Mouse (Mus musculus): ENCODE data around the gene Ccdc127. TPM values are rescaled to one million over a fixed set of nuclear protein-coding genes. Genes with fewer than 3 reads are reported as not detected.
A peak's percentile ranks its signal among the peaks of the same experiment; 100 is the strongest.

Ccdc127 gene
- polyA plus RNA-seq, 1 experiment: 27.2 TPM

- no peak overlapping the region for H3K4me3 ChIP-seq (ENCODE audit: insufficient read depth, poor library complexity, severe bottlenecking)
- TF ChIP-seq CEBPB (IDR thresholded peaks at IDR 0.05; ENCODE audit: low read depth) (no peak), CTCF (IDR thresholded peaks at IDR 0.05; ENCODE audit: control insufficient read depth, insufficient read depth, insufficient read length) (no peak), MYOG (IDR thresholded peaks at IDR 0.05; ENCODE audit: control insufficient read depth, extremely low read depth, insufficient read length) (no peak), USF1 (IDR thresholded peaks at IDR 0.05; ENCODE audit: low read depth) (no peak), MYOD1 (IDR thresholded peaks at IDR 0.05; ENCODE audit: control insufficient read depth, insufficient read length, low read depth) (no peak), MAX (IDR thresholded peaks at IDR 0.05) (no peak), FOSL1 (IDR thresholded peaks at IDR 0.05; ENCODE audit: insufficient read depth, low read length, poor library complexity, severe bottlenecking) (no peak)
- peaks cover 67% of the 10 kb centered on the region for H3K36me3 ChIP-seq (ENCODE audit: control insufficient read depth, insufficient read depth)
These were observed 9.1 kb upstream of the Ccdc127 start for GRCm38 (mm10) chr13:74341036-74341435.

DNA sequence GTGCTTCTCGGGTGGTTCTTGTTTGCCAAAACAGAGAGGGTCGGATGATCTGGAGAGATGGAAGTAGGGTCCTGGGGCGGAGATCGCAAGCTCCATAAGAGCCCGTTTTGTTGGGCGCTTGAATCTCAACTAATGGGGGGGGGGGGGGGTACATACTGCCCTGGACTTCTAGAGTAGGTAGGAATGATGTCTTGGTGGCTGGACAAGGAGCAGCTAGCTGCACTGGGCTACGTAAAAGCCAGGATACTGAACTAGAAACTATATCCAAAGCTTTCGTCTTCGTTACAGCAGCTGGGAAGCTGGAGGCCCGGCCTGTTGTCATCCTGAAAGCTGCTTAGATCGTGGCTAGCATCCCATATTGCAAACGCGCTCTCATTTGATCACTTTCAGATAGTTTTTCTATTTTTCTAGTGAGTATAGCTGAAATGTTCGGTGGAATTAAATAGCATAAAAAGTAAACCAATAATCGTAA lies 362 bp downstream of the Ccdc127 start:
- H3K4me3 ChIP-seq (ENCODE audit: insufficient read depth, poor library complexity, severe bottlenecking): peak overlapping the region; percentile 53
- H3K36me3 ChIP-seq (ENCODE audit: control insufficient read depth, insufficient read depth): peaks cover 23% of the 10 kb centered on the region
- peaks cover 98% of the 10 kb centered on the region for H3K79me2 ChIP-seq (ENCODE audit: control insufficient read depth, insufficient read depth)
- TF ChIP-seq USF1 (IDR thresholded peaks at IDR 0.05; ENCODE audit: low read depth) (no peak), MYOG (IDR thresholded peaks at IDR 0.05; ENCODE audit: control insufficient read depth, extremely low read depth, insufficient read length) (no peak), CEBPB (IDR thresholded peaks at IDR 0.05; ENCODE audit: low read depth) (no peak), FOSL1 (IDR thresholded peaks at IDR 0.05; ENCODE audit: insufficient read depth, low read length, poor library complexity, severe bottlenecking) (no peak), CTCF (IDR thresholded peaks at IDR 0.05; ENCODE audit: control insufficient read depth, insufficient read depth, insufficient read length) (no peak), MYOD1 (IDR thresholded peaks at IDR 0.05; ENCODE audit: control insufficient read depth, insufficient read length, low read depth) (no peak), MAX (IDR thresholded peaks at IDR 0.05) (no peak)
- H3K79me3 ChIP-seq (ENCODE audit: low read depth): peaks cover 83% of the 10 kb centered on the region
- peak overlapping the region; percentile 63 for H3ac ChIP-seq (ENCODE audit: control insufficient read depth, insufficient read length, low read depth)
- no peaks in the 10 kb centered on the region for H3K27me3 ChIP-seq (ENCODE audit: control insufficient read depth, insufficient read depth, insufficient read length)

More at GRCm38 (mm10) chr13:74341036-74341435, 9.1 kb upstream of the Ccdc127 start:
- no peaks in the 10 kb centered on the region for H3K27me3 ChIP-seq (ENCODE audit: control insufficient read depth, insufficient read depth, insufficient read length)
- H3K79me2 ChIP-seq (ENCODE audit: control insufficient read depth, insufficient read depth): peaks cover 16% of the 10 kb centered on the region
- no peak overlapping the region for H3ac ChIP-seq (ENCODE audit: control insufficient read depth, insufficient read length, low read depth)
- H3K79me3 ChIP-seq (ENCODE audit: low read depth): peaks cover 9% of the 10 kb centered on the region

DNA sequence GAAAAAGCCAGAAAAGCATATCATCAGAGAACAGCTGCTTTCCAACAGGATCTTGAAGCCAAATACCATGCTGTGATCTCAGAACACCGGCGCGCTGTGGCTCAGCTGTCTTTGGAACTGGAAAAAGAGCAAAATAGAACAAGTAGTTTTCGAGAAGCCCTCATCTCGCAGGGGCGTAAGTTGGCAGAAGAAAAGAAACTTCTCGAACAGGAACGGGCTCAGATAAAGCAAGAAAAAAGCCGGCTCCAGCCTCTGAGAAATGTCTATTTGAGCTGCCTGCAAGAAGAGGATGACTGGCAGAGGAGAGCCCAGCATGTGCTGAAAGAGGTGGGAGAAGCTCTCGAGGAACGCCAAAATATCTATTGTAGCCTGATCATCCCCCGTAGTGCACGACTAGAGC lies 6.4 kb downstream of the Ccdc127 start:
- H3K79me3 ChIP-seq (ENCODE audit: low read depth): peaks cover 46% of the 10 kb centered on the region
- H3K36me3 ChIP-seq (ENCODE audit: control insufficient read depth, insufficient read depth): peaks cover 70% of the 10 kb centered on the region
- TF ChIP-seq USF1 (IDR thresholded peaks at IDR 0.05; ENCODE audit: low read depth) (no peak), CTCF (IDR thresholded peaks at IDR 0.05; ENCODE audit: control insufficient read depth, insufficient read depth, insufficient read length) (no peak), MYOD1 (IDR thresholded peaks at IDR 0.05; ENCODE audit: control insufficient read depth, insufficient read length, low read depth) (no peak), MAX (IDR thresholded peaks at IDR 0.05) (no peak), MYOG (IDR thresholded peaks at IDR 0.05; ENCODE audit: control insufficient read depth, extremely low read depth, insufficient read length) (no peak), FOSL1 (IDR thresholded peaks at IDR 0.05; ENCODE audit: insufficient read depth, low read length, poor library complexity, severe bottlenecking) (no peak), CEBPB (IDR thresholded peaks at IDR 0.05; ENCODE audit: low read depth) (no peak)
- no peak overlapping the region for H3K4me3 ChIP-seq (ENCODE audit: insufficient read depth, poor library complexity, severe bottlenecking)
- H3K79me2 ChIP-seq (ENCODE audit: control insufficient read depth, insufficient read depth): peaks cover 44% of the 10 kb centered on the region
- H3ac ChIP-seq (ENCODE audit: control insufficient read depth, insufficient read length, low read depth): no peak overlapping the region
- H3K27me3 ChIP-seq (ENCODE audit: control insufficient read depth, insufficient read depth, insufficient read length): no peaks in the 10 kb centered on the region

GRCm38 (mm10) chr13:74362218-74362617 lies 12.1 kb downstream of the Ccdc127 start:
- H3K79me3 ChIP-seq (ENCODE audit: low read depth): peaks cover 3% of the 10 kb centered on the region
- peaks cover 34% of the 10 kb centered on the region for H3K36me3 ChIP-seq (ENCODE audit: control insufficient read depth, insufficient read depth)
- H3K79me2 ChIP-seq (ENCODE audit: control insufficient read depth, insufficient read depth): no peaks in the 10 kb centered on the region
- H3K27me3 ChIP-seq (ENCODE audit: control insufficient read depth, insufficient read depth, insufficient read length): no peaks in the 10 kb centered on the region
- H3ac ChIP-seq (ENCODE audit: control insufficient read depth, insufficient read length, low read depth): no peak overlapping the region
- TF ChIP-seq MYOD1 (IDR thresholded peaks at IDR 0.05; ENCODE audit: control insufficient read depth, insufficient read length, low read depth) (no peak), MYOG (IDR thresholded peaks at IDR 0.05; ENCODE audit: control insufficient read depth, extremely low read depth, insufficient read length) (no peak), CEBPB (IDR thresholded peaks at IDR 0.05; ENCODE audit: low read depth) (no peak), MAX (IDR thresholded peaks at IDR 0.05) (no peak), FOSL1 (IDR thresholded peaks at IDR 0.05; ENCODE audit: insufficient read depth, low read length, poor library complexity, severe bottlenecking) (no peak), USF1 (IDR thresholded peaks at IDR 0.05; ENCODE audit: low read depth) (no peak), CTCF (IDR thresholded peaks at IDR 0.05; ENCODE audit: control insufficient read depth, insufficient read depth, insufficient read length) (no peak)
- H3K4me3 ChIP-seq (ENCODE audit: insufficient read depth, poor library complexity, severe bottlenecking): no peak overlapping the region

GRCm38 (mm10) chr13:74363176-74363858 lies 13.2 kb downstream of the Ccdc127 start:
- no peaks in the 10 kb centered on the region for H3K79me2 ChIP-seq (ENCODE audit: control insufficient read depth, insufficient read depth)
- H3K79me3 ChIP-seq (ENCODE audit: low read depth): peaks cover under 1% of the 10 kb centered on the region
- no peak overlapping the region for H3K4me3 ChIP-seq (ENCODE audit: insufficient read depth, poor library complexity, severe bottlenecking)
- peak overlapping the region; percentile 3 for H3ac ChIP-seq (ENCODE audit: control insufficient read depth, insufficient read length, low read depth)
- H3K27me3 ChIP-seq (ENCODE audit: control insufficient read depth, insufficient read depth, insufficient read length): no peaks in the 10 kb centered on the region
- H3K36me3 ChIP-seq (ENCODE audit: control insufficient read depth, insufficient read depth): peaks cover 23% of the 10 kb centered on the region
- TF ChIP-seq MAX (IDR thresholded peaks at IDR 0.05): peak; percentile 4
- TF ChIP-seq CTCF (IDR thresholded peaks at IDR 0.05; ENCODE audit: control insufficient read depth, insufficient read depth, insufficient read length): no peak

Measured in C2C12 (cell line).